Mouse (Mus musculus): Measurements from ENCODE around the gene Fbxl20.

- TF ChIP-seq ZNF384 (IDR thresholded peaks at IDR 0.05; ENCODE audit: low read depth, low read length) (no peak), MAFK (IDR thresholded peaks at IDR 0.05; ENCODE audit: insufficient read depth, low read depth, low read length) (no peak), CHD2 (IDR thresholded peaks at IDR 0.05; ENCODE audit: low read depth, low read length) (no peak), HCFC1 (IDR thresholded peaks at IDR 0.05; ENCODE audit: borderline replicate concordance, insufficient read depth, low read length) (no peak), ZC3H11A (IDR thresholded peaks at IDR 0.05; ENCODE audit: borderline replicate concordance, low read depth, low read length) (no peak)
These were observed 4.3 kb downstream of the Fbxl20 start for GRCm38 (mm10) chr11:98145856-98146255.
